Mouse (Mus musculus) embryonic facial prominence, embryonic 15.5 days (tissue): ENCODE measurements around the gene Rbpjl. TPM values are rescaled to one million over a fixed set of nuclear protein-coding genes. Genes with fewer than 3 reads are reported as not detected.

Source experiments
- ATAC-seq: fragments of 200-750 bp; cut with Nextera tagmentation; 2 replicates; pipeline ENCODE4 v1.8.0; 2017; ENCODE audit warnings: low read depth, moderate TSS enrichment; ENCODE audit not compliant: insufficient number of reproducible peaks, low FRiP score, low TSS enrichment
- H3K27ac ChIP-seq: fragments of 300-500 bp; sonication (generic); replicated peaks from 2 replicates; pipeline ENCODE4 v1.5.1; 2015; ENCODE audit warnings: mild to moderate bottlenecking, inconsistent platforms
- H3K27me3 ChIP-seq: fragments of 300-500 bp; sonication (generic); 2 replicates; pipeline ENCODE4 v1.6.1; 2015; ENCODE audit warnings: inconsistent platforms
- H3K36me3 ChIP-seq: fragments of 300-500 bp; sonication (generic); 2 replicates; pipeline ENCODE4 v1.6.1; 2015; ENCODE audit warnings: mild to moderate bottlenecking, inconsistent platforms
- H3K4me1 ChIP-seq: fragments of 300-500 bp; sonication (generic); 2 replicates; pipeline ENCODE4 v1.6.1; 2015; ENCODE audit warnings: inconsistent platforms
- H3K4me2 ChIP-seq: fragments of 300-500 bp; sonication (generic); replicated peaks from 2 replicates; pipeline ENCODE4 v1.6.1; 2015; ENCODE audit warnings: mild to moderate bottlenecking, inconsistent platforms
- H3K4me3 ChIP-seq: fragments of 300-500 bp; sonication (generic); replicated peaks from 2 replicates; pipeline ENCODE4 v1.5.1; 2015; ENCODE audit warnings: mild to moderate bottlenecking, inconsistent platforms
- H3K9ac ChIP-seq: fragments of 300-500 bp; sonication (generic); 2 replicates; pipeline ENCODE4 v1.6.1; 2015; ENCODE audit warnings: inconsistent platforms
- H3K9me3 ChIP-seq: fragments of 300-500 bp; sonication (generic); replicated peaks from 2 replicates; pipeline ENCODE4 v1.6.1; 2016; ENCODE audit warnings: inconsistent platforms
- WGBS: fragments of 180-500 bp; shearing (Covaris S2); methylation state at CpG from one replicate; pipeline ENCODE4 v1.1.7; 2015; 5-methylcytosine and 5-hydroxymethylcytosine counted together
- polyA plus RNA-seq: library from polyadenylated mRNA; unstranded; fragments of >200 nt; fragmentation: Nextera tagmentation; extraction: Ambion mirVana; gene quantifications from 2 replicates; pipeline ENCODE4 v1.2.1, GENCODE M21; 2015

The Rbpjl gene
- polyA plus RNA-seq, 1 experiment from 2014 or later, result 0.98 TPM

DNA sequence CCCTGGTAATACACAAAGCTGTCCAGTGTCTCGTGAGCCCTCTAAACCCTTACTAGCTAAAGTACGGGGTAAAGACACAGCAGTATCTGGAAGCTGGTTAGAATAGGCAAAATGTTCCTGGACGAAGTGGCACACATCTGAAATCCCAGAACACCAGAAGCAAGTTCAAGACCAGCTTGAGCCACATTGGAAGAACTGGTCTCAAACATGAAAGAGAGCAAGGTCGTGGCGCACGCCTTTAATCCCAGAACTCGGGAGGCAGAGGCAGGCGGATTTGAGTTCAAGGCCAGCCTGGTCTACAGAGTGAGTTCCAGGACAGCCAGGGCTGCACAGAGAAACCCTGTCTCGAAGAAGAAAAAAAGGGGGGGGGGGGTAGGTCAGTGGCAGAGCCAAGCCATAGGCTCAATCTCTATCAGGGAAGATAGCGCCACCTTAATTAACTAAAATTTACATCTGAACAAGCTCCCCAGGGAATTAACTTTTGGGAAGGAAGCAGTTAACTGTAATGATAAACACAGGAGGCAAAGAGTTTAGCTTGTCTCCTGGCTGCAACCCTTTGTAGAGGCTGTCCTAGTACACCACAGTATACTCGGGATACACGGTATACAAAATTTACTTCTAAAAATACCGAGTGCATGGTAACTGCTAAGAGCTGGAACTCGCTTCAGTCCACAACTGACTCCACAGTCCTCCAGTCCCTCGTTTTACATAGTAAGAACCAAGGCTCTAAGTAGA, 27.1 kb downstream of the Rbpjl start:
- WGBS, result 52% methylated on average over 15 of the region's 15 CpGs
- Histone ChIP-seq H3K4me1 (peaks cover 49% of the 10 kb centered on the region), H3K9ac (no peak overlapping the region), H3K9me3 (no peaks in the 10 kb centered on the region), H3K27me3 (no peaks in the 10 kb centered on the region), H3K4me2 (no peak overlapping the region), H3K4me3 (no peak overlapping the region), H3K27ac (peak overlapping the region; percentile 60), H3K36me3 (peaks cover 40% of the 10 kb centered on the region)
- ATAC-seq, result no peak

DNA sequence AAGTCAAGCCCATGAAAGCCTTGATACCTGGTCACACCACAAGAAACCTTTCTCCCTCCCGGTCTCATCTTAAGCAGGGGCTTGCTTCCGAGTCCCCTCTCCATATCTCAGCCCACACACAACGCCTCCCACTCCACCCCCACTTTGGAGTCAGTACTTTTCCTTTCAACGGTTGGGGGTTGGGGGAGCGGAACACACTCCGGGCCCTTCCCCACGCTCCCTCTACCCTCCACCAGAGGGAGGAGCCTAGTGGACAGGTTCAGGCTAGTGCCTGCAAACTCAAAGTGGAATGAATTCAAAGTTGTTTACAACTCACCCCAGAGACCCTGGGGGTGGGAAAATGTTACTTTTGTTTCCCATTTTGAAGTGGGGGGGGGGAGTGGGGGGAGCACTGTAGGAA, 27.8 kb downstream of the Rbpjl start:
- no peak for ATAC-seq
- Histone ChIP-seq H3K4me1 (peaks cover 55% of the 10 kb centered on the region), H3K9me3 (no peaks in the 10 kb centered on the region), H3K27me3 (no peaks in the 10 kb centered on the region), H3K9ac (no peak overlapping the region), H3K36me3 (peaks cover 37% of the 10 kb centered on the region), H3K4me3 (0 out of 2 replicates have a peak overlapping the region, but pooled peaks have one; percentile 1), H3K27ac (peak overlapping the region; percentile 60), H3K4me2 (peak overlapping the region; percentile 39)
- 14% methylated on average over 7 of the region's 7 CpGs for WGBS

DNA sequence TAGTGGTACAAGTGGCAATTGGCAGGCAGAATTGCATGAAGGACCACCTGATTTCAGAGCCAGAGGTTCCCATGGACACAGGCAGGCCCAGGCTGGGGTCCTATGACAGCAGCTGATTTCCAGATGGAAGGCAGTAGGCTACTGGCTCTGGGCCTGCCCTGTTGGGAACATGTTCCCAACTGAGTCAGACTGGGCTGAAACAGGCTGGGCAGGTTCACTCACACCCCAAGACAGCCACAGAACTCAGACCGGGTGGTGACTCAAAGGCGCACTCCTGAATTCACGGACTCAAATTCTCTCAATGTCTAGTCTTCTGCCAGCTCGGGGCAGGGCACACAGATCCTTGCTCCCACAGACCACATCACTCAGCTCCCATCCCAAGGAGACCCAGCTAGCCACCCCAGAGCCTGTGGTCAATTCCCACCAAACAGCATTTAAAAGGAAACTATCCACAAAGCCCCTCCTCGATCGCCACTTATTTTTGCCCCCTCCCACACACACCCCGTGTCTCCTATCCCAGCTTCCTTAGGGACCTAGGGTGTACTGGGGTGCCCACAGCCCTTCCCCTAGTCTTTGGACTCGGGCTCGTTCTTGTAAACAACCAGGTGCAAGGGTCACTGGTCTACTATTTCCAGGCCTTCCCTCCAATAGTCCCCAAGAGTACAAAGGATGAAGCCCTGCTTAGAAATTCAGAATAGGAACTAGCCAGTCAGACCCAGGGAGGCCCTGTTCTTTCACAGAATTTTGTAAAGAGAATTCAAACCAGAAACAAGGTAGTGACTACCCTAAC, 28.9 kb downstream of the Rbpjl start:
- peak; percentile 32; the same call in 1 of the 2 replicates for ATAC-seq
- WGBS, result 46% methylated on average over 9 of the region's 9 CpGs
- H3K9me3 ChIP-seq, result no peaks in the 10 kb centered on the region
- H3K36me3 ChIP-seq, result peaks cover 25% of the 10 kb centered on the region
- H3K9ac ChIP-seq, result no peak overlapping the region
- peak overlapping the region; percentile 39; the same call in 1 of the 2 replicates for H3K4me2 ChIP-seq
- H3K27me3 ChIP-seq, result no peaks in the 10 kb centered on the region
- peaks cover 67% of the 10 kb centered on the region for H3K4me1 ChIP-seq
- H3K27ac ChIP-seq, result peak overlapping the region; percentile 84
- no peak overlapping the region; the same call in 1 of the 2 replicates for H3K4me3 ChIP-seq

DNA sequence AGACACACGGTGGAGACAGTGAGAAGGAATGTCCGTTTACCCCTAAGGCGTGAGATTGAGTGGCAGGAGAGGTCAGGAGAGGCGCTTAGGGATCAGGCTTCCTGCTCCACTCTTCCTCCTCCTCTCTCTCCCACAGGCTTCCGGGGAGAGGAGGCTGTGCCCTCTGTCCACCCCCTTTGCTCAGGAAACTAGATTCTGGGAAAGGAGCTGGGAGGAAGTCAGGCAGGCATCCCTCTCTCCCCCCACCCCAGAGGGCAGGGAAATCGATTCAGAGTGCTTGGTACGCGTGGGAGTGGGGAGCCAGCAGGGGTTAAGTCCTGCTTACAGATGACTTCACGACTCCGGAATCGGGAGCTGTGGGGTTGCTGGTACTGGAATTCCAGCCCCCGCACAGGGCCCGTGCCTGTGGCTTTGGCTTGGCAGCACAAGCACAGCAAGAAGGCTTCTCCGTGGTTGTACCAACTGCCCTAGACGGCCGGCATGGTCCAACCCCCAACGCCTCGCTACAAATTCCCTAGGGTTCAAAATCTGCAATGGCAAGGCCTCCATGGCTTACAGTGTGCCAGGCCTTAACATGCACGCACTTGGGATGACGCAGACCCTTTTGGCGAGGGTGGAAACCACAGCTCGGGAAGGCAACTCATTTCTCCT, 29.7 kb downstream of the Rbpjl start:
- Histone ChIP-seq H3K4me3 (peak overlapping the region; percentile 9), H3K9ac (no peak overlapping the region)
- peak; percentile 61; the same call in 1 of the 2 replicates for ATAC-seq

DNA sequence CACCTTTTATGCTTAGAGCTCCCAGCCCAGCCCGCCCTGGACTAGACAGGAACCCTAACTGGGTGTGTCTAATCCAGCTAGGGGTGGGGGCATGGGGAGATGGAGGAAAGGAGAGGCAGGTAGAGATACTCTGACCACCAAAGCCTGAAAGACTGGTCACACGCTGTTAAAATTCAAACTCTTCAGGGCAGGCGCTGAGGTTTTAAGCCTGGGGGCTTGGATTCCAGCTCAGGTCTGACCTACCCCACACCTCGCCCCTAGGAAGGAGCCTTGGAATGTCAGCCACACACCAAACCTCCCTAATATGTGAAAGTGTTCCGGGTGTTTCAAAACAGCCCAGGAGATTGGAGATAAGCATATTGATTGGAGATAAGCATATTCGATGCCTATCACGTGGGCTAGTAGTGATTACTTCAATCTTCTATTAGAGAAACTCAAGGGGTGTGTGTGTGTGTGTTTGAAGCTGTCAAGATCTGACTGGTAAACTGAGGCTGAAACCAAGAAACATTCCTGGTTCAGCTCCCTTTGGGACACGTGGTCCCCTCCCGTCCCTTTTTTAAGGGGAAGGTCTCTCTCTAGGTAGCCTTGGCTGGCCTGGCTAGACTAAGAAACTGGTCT, 30.4 kb downstream of the Rbpjl start:
- H3K4me3 ChIP-seq, result no peak overlapping the region
- H3K9ac ChIP-seq, result no peak overlapping the region
- 63% methylated on average over 9 of the region's 9 CpGs for WGBS
- peak overlapping the region; percentile 39 for H3K4me2 ChIP-seq
- H3K27me3 ChIP-seq, result no peaks in the 10 kb centered on the region
- H3K4me1 ChIP-seq, result peaks cover 78% of the 10 kb centered on the region
- no peak for ATAC-seq
- H3K27ac ChIP-seq, result peak overlapping the region; percentile 84
- H3K36me3 ChIP-seq, result peaks cover 10% of the 10 kb centered on the region
- no peaks in the 10 kb centered on the region for H3K9me3 ChIP-seq

More for the DNA sequence above, 29.7 kb downstream of the Rbpjl start:
- no peaks in the 10 kb centered on the region for H3K9me3 ChIP-seq
- peak overlapping the region; percentile 39 for H3K4me2 ChIP-seq
- H3K27ac ChIP-seq, result peak overlapping the region; percentile 84
- no peaks in the 10 kb centered on the region for H3K27me3 ChIP-seq
- WGBS, result 11% methylated on average over 22 of the region's 22 CpGs
- peaks cover 75% of the 10 kb centered on the region for H3K4me1 ChIP-seq
- peaks cover 17% of the 10 kb centered on the region for H3K36me3 ChIP-seq

DNA sequence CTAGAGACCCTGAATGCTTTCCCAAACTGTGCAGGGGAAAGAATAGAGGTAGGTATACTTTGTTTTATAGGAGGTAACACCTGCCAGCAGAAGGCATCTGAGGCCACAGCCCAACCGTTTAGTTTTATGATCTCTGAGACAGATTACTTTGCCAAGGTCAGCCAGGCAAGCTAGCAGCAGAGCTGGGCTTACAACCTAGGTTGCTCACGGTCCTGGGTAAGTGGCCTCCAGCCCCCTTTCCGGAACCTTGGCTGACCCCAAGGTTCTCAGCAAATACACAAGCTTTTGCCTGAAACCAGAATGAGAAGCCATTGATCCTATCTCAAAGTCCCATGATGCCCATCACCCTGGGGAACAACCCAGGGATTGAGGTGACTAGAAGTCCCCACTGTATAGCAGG, 31.7 kb downstream of the Rbpjl start:
- no peak overlapping the region for H3K9ac ChIP-seq
- 69% methylated on average over 3 of the region's 3 CpGs for WGBS
- no peak overlapping the region for H3K4me3 ChIP-seq
- H3K9me3 ChIP-seq, result no peaks in the 10 kb centered on the region
- H3K4me2 ChIP-seq, result no peak overlapping the region
- no peak overlapping the region for H3K27ac ChIP-seq
- peaks cover 87% of the 10 kb centered on the region for H3K4me1 ChIP-seq
- no peaks in the 10 kb centered on the region for H3K27me3 ChIP-seq
- ATAC-seq, result no peak
- H3K36me3 ChIP-seq, result no peaks in the 10 kb centered on the region

DNA sequence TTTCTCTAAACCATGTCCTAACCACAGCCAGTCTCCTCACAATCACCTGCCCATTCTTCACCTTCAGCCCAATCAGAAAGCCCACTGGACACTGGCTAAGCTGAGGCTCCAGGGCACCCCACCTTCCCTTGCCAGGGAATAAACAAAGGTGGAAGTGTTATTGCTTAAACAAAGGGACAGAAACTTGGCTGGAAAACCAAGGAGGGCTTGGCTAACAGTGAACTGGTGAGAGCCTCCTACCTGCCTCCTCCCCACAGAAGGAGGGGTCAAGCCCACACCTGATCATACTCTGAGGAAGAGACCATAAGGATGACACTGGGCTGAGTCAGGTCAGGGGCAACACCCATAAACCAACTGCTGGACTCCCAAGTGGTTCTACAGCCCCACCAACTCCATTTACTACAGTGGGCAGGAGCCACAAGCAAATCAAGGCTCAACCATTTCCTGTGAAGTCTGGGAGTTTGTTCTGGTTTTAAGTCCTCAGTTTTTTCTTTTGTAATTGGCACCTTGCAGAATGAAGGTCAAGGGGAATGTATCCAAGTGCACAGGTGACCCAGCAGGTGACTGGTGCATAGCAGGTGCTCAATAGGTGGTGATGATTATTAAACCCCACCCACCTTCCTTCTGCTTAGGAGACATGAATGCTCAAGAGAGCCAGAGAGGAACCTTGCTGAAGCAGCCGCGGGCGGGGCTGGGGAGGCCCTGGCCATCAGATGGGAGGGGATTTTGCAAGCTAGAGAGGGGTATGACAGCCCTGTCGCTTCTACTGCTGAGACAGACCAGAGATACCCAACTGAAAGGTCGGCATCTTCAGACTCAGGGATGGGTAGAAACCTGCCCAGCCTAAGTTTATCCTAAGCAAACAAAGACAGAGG, 32.5 kb downstream of the Rbpjl start:
- H3K4me2 ChIP-seq, result 0 out of 2 replicates have a peak overlapping the region, but pooled peaks have one; percentile 11
- no peak for ATAC-seq
- 25% methylated on average over 5 of the region's 5 CpGs for WGBS
- H3K9ac ChIP-seq, result no peak overlapping the region
- H3K27me3 ChIP-seq, result no peaks in the 10 kb centered on the region
- no peaks in the 10 kb centered on the region for H3K9me3 ChIP-seq
- H3K27ac ChIP-seq, result peak overlapping the region; percentile 78; the same call in 1 of the 2 replicates
- H3K36me3 ChIP-seq, result no peaks in the 10 kb centered on the region
- no peak overlapping the region for H3K4me3 ChIP-seq
- H3K4me1 ChIP-seq, result peaks cover 91% of the 10 kb centered on the region

DNA sequence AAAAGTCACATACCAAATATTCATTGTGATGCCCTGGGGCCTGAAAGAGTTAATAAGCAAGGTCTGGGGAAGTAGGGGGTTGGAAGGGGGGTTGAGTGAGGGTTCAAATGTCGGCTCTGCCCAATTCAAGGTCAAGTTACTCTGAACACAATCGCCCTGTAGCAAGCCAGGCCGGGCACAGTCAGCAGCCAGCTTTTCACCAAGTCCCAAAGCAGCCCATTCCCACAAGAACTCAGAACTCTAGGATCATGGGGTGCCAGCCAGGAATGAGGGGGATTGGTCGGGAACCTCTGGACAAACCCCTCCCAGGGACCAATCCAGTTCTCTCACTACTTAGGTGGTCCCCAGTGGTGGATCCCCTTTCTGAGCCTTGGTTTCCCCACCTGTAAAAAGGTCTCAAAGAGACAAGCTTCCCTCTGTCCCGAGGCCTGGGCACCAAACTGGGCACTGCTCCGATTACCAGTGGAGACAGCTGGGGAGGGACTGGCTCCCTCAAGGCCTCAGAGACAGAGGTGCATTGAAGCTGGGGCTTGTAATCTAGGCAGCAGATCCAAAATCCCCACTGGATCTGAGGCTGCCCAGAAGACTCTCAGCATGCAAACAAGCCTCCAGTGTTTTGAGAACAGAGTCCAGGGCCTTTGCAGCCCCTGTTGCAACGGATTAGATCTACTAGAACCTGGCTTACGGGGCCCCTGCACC, 33.4 kb downstream of the Rbpjl start:
- peak overlapping the region; percentile 78 for H3K27ac ChIP-seq
- no peaks in the 10 kb centered on the region for H3K36me3 ChIP-seq
- 15% methylated on average over 8 of the region's 8 CpGs for WGBS
- H3K27me3 ChIP-seq, result no peaks in the 10 kb centered on the region
- H3K9me3 ChIP-seq, result no peaks in the 10 kb centered on the region
- 0 out of 2 replicates have a peak overlapping the region, but pooled peaks have one; percentile 10 for H3K4me2 ChIP-seq
- no peak overlapping the region for H3K9ac ChIP-seq
- peaks cover 90% of the 10 kb centered on the region for H3K4me1 ChIP-seq
- H3K4me3 ChIP-seq, result no peak overlapping the region
- ATAC-seq, result no peak

DNA sequence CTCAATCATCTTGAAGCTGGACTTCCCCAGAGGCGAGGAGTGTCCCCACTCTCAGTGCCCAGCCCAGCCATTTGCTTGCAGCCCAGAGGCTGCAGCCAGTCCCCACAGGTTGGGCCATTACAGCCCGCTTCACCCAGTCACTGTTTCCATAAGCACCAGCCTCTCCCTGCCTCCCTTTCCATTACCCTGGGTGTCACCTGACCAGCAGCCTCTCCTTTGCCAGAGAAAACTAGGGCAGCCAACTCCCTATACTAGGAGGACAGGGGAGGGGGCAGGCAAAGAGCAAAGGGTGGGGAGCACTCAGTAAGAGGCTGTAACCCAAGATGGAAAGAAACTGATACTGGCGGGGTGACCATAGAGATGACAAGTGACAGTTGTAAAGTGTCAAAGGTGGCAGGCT, 34.0 kb downstream of the Rbpjl start:
- ATAC-seq, result no peak; the same call in 1 of the 2 replicates
- H3K4me1 ChIP-seq, result peaks cover 90% of the 10 kb centered on the region
- H3K27ac ChIP-seq, result peak overlapping the region; percentile 78
- H3K27me3 ChIP-seq, result no peaks in the 10 kb centered on the region
- H3K4me3 ChIP-seq, result no peak overlapping the region
- H3K36me3 ChIP-seq, result no peaks in the 10 kb centered on the region
- H3K4me2 ChIP-seq, result 0 out of 2 replicates have a peak overlapping the region, but pooled peaks have one; percentile 10
- WGBS, result 50% methylated on average over 3 of the region's 3 CpGs
- no peak overlapping the region for H3K9ac ChIP-seq
- no peaks in the 10 kb centered on the region for H3K9me3 ChIP-seq
